Mouse (Mus musculus) cerebellum, postnatal 4 days (tissue): Measurements from ENCODE around the gene Kmt5c.

Experiments used
- DNase-seq, 2 experiments: peaks; one replicate each; pipeline ENCODE4 v3.0.0; 2022; ENCODE audit warnings: low spot score in 2 of 2, mixed read lengths in 1 of 2

Kmt5c gene

DNA sequence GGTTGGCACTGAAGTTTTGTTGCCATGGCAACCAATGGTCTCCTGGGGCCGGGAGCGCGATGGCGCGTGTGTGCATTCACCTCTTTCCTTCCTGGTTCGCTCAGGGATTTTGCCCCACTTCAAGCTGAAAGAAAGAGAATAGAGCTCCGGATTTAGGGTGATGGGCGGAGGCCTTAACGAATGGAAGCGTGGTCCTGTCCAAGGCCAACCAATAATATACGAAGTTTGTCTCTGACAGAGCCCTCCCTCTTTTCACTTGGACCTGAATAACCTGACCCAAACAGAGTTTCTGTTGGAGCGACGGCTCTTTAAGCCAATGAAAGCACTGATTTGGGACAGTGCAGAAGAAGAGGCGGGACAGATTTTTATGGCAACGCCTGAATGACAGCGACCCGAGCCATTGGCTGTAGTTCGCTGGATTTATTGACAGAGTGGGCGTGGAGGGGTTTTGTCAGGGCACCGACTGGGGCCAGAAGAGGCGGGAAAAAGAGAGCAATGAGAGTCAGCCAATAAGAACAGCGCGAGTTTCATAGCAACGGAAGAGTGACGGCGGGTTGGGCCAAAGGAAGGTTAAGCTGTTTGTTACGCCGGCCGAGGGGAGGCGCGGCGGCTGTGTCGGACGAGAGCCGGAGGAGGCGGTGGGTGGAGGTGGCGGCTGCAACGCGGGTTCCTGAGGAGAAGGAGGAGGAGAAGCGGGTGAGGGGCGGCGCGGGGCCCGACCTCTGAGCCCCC is at the start of gene Kmt5c:
Gene Kmt5c, plus strand, starts transcription at position 572 of the 732 bp plus-strand sequence.
- peak; percentile 91 to 97 for DNase-seq

DNA sequence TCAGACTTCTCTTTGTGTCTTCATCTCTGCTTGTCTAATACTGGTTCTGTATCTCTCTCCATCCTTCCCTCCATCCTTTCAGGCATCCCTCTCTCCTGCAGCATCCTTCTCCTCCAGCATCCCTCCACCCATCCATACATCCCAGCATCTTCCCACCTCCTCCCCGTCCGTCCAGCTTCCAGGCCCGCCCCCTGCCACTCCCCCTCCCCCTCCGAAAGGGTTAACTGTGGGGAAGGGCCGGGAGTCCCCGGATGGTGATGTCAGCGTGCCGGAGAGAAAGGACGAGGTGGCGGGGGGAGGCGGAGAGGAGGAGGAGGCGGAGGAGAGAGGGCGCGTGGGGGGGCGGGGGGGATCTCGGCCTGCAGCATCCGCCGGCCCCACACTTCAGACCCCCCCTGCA is 49.5 kb upstream of the Kmt5c start, which contains the start of gene Brsk1:
Gene Brsk1, plus strand, starts transcription at position 218 of the 400 bp plus-strand sequence.
- peak; percentile 79 to 89 for DNase-seq

GRCm38 (mm10) chr7:4690951-4691653 is 48.8 kb upstream of the Kmt5c start:
- DNase-seq, result peak in 1 of 2 experiments; percentile 32

- no peak for DNase-seq
Observed at GRCm38 (mm10) chr7:4693004-4693403, 46.9 kb upstream of the Kmt5c start.

DNA sequence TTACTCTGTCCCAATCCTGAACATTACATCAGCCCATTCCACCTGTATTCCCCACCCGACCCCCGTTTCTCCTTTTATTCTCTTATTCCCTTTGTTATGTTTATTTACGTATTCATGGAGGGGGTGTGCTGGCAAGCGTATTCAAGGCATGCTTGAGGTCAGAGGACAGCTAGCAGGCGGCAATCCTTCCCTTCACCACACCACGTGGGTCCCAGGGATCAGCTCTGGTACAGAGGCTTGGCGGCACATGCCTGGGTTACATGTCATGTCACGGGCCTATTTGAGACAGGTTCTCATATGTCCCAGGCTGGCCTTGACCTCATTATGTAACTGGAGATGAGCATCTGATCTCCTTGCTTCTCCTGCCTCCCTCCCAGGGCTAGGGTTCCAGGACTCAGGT is 37.6 kb upstream of the Kmt5c start:
- no peak for DNase-seq

GRCm38 (mm10) chr7:4703195-4703594 is 36.7 kb upstream of the Kmt5c start:
- DNase-seq, result no peak

- DNase-seq, result peak in 1 of 2 experiments; percentile 63
Observed at GRCm38 (mm10) chr7:4705098-4705497, 34.8 kb upstream of the Kmt5c start.

- no peak for DNase-seq
Observed at GRCm38 (mm10) chr7:4712594-4712993, 27.3 kb upstream of the Kmt5c start.

DNA sequence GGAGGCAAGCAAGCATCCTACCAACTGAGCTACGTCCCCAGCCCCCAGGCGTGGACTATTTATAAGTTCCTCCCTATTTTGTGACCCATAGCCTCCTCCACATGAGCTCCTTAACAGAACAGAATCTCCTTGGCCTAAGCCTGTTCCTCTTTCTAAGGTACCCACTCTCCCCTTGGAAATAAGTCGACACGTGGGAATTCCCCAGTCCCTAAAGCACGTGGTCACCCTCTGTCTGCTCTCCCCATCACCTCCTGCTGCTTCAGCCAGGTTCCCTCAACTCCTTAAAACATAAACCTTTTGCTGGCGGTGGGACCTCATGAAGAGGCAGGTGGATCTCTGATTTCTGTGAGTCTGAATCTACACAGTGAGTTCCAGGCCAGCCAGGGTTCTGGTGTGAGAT is 23.0 kb upstream of the Kmt5c start:
- DNase-seq, result no peak

DNA sequence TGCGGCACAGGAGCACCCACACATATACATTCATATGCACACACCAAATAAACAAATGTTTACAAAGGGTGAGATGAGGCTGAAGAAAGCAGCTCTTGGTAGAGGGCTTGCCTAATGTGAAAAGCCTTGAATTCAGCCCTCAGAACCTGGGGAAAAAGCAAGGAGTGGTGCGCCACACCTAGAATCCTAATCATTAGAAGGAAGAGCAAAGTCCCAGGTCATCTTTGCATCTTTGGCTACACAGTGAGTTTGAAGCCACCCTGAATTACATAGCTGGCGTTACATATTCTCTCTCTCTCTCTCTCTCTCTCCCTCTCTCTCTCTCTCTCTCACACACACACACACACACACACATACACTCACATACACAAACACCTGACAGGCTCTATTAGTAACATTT is 20.6 kb upstream of the Kmt5c start:
- no peak for DNase-seq

- DNase-seq, result peak in 1 of 2 experiments; percentile 27
Observed at GRCm38 (mm10) chr7:4723508-4723907, 16.4 kb upstream of the Kmt5c start.

GRCm38 (mm10) chr7:4724359-4724758 is 15.6 kb upstream of the Kmt5c start:
- no peak for DNase-seq

DNA sequence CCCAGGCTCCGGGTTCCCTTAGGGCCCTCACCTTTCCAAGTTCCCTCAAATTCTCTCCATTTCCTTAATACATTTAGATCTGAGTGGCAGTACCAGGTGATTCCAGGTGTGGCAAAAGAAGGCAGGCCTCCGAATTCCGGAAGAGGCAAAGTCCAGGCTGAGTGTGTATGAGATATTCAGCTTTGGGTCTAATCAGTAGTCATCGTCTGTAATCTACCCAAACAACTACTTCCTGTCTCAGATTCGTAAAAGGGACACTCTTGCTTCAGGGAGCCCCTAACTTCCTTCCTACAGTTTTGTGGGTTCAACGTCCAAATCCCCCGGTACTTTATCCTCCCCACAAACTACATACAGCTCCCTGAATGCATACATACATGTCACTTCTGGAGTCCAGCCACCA is 14.7 kb upstream of the Kmt5c start, which contains the start of gene Tmem150b:
Gene Tmem150b, minus strand, starts transcription at position 81 of the 400 bp plus-strand sequence.
- DNase-seq, result no peak

DNA sequence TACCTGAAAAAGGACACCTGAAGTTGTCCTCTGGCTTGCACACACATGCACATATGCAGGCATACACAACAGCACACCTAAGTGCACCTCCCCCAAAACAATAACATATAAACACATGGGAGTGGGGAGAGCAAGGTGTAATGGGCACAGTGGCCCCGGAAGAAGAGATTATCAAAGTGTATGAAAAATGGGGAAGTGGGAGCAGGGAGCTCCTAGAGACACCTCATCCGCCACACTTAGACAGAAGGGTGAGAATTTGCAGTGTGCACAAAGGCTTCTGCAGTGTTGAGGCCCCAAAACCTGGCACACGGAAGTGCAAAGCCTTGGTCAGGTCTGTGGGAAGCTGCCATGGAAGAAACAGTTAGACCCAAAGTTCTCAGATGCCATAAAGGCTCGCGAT is 8.8 kb upstream of the Kmt5c start:
- DNase-seq, result no peak

- DNase-seq, result no peak
Observed at GRCm38 (mm10) chr7:4732968-4733392, 6.9 kb upstream of the Kmt5c start.

DNA sequence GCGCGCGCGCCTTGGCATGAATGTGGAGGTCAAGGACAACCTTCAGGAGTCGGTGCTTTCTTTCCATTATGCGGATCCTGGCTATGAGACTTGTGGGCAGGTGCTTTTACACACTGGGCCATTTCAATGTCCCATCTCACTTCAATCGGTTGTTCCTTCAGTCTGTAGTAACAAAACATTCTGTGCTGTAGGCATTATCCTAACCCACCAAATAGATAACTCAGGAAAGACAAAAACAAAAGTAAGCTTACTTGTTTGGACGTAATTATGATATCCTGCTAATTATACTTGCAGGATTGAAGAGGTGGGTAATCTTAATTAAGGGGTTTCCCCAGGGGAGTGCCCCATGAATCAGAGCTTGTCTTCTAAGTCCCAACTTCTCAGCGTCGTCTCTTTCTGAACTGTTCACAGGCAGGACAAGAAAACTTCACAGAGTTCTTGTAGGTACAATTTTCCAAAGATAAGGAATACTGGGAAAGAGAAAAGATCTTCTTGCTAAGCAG is 823 bp upstream of the Kmt5c start:
- DNase-seq, result no peak

GRCm38 (mm10) chr7:4740309-4740727 is 403 bp downstream of the Kmt5c start:
- DNase-seq, result peak in 1 of 2 experiments; percentile 13

GRCm38 (mm10) chr7:4741151-4741550 is 1.2 kb downstream of the Kmt5c start:
- DNase-seq, result peak in 1 of 2 experiments; percentile 38

DNA sequence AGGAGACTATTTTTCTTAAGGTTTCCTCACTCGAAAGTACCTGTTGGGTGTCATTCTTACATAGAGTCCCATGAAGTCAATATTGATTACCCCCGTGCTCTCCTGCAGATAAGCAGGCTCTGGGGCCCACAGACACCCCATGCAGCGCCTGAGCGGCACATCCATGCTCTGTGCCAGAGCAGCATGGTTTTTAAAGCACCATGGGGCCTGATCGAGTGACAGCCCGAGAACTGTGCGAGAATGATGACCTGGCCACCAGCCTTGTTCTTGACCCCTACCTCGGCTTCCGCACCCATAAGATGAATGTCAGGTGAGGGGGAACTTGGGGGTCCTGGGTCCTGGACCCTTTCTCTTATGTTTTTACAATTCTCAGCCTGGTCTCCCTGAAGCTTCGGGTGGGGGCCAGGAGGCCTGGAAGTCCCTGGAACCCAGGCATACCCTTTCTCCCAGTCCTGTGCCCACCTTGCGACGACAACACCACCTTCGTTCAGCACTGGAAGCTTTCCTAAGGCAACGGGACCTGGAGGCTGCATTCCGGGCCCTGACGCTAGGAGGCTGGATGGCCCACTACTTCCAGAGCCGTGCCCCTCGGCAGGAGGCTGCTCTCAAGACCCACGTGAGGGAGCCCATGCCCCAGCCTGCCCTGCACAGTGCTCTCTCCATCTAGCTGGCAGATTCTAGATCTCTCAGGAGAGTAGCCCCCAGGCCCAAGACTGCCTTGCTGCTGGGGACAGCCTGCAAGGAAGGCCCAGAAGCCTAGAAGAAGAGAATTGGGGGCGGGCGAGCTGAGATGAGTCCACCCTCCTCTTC is 2.0 kb downstream of the Kmt5c start:
- no peak for DNase-seq

- DNase-seq, result no peak
Observed at GRCm38 (mm10) chr7:4742482-4742819, 2.5 kb downstream of the Kmt5c start.

- no peak for DNase-seq
Observed at GRCm38 (mm10) chr7:4743354-4743753, 3.4 kb downstream of the Kmt5c start.

- DNase-seq, result no peak
Observed at GRCm38 (mm10) chr7:4744886-4745285, 5.0 kb downstream of the Kmt5c start.
